Mouse (Mus musculus) heart, embryonic 15.5 days (tissue): ENCODE results near the gene Tmod3. TPM values are rescaled to one million over a fixed set of nuclear protein-coding genes. Genes with fewer than 3 reads are reported as not detected.

Source experiments
- ATAC-seq: fragments of 200-750 bp; cut with Nextera tagmentation; replicated peaks from 2 replicates; pipeline ENCODE4 v1.8.0; 2017; ENCODE audit warnings: low read depth, moderate TSS enrichment; ENCODE audit not compliant: insufficient number of reproducible peaks, insufficient read depth, low FRiP score
- H3K27ac ChIP-seq: fragments of 300-500 bp; sonication (generic); 2 replicates; pipeline ENCODE4 v1.5.1; 2015; ENCODE audit warnings: mild to moderate bottlenecking, inconsistent platforms
- H3K27me3 ChIP-seq: fragments of 300-500 bp; sonication (generic); 2 replicates; pipeline ENCODE4 v1.6.1; 2015; ENCODE audit warnings: inconsistent platforms
- H3K36me3 ChIP-seq: fragments of 300-500 bp; sonication (generic); 2 replicates; pipeline ENCODE4 v1.6.1; 2015; ENCODE audit warnings: mild to moderate bottlenecking, inconsistent platforms
- H3K4me1 ChIP-seq: fragments of 300-500 bp; sonication (generic); replicated peaks from 2 replicates; pipeline ENCODE4 v1.6.1; 2015; ENCODE audit warnings: inconsistent platforms
- H3K4me2 ChIP-seq: fragments of 300-500 bp; sonication (generic); 2 replicates; pipeline ENCODE4 v1.6.1; 2015; ENCODE audit warnings: inconsistent platforms, mild to moderate bottlenecking, moderate library complexity
- H3K4me3 ChIP-seq: fragments of 300-500 bp; sonication (generic); 2 replicates; pipeline ENCODE4 v1.5.1; 2015; ENCODE audit warnings: mild to moderate bottlenecking, inconsistent platforms
- H3K9ac ChIP-seq: fragments of 300-500 bp; sonication (generic); 2 replicates; pipeline ENCODE4 v1.6.1; 2015; ENCODE audit warnings: mild to moderate bottlenecking, inconsistent platforms
- H3K9me3 ChIP-seq: fragments of 300-500 bp; sonication (generic); replicated peaks from 2 replicates; pipeline ENCODE4 v1.6.1; 2016; ENCODE audit warnings: inconsistent platforms
- WGBS: fragments of 180-500 bp; shearing (Covaris S2); methylation state at CpG from one replicate; pipeline ENCODE4 v1.1.7; 2015; ENCODE audit warnings: mixed read lengths; 5-methylcytosine and 5-hydroxymethylcytosine counted together
- polyA plus RNA-seq: library from polyadenylated mRNA; unstranded; fragments of >200 nt; fragmentation: Nextera tagmentation; extraction: Ambion mirVana; gene quantifications from 2 replicates; pipeline ENCODE4 v1.2.1, GENCODE M21; 2015

Tmod3 gene
- polyA plus RNA-seq, 1 experiment from 2014 or later, result 73.7 TPM

GRCm38 (mm10) chr9:75579321-75579720, 19.9 kb upstream of the Tmod3 start:
- H3K9ac ChIP-seq, result no peak overlapping the region
- no peaks in the 10 kb centered on the region for H3K9me3 ChIP-seq
- no peaks in the 10 kb centered on the region for H3K36me3 ChIP-seq
- WGBS, result 70% methylated on average over 6 of the region's 6 CpGs
- ATAC-seq, result no peak
- H3K4me1 ChIP-seq, result 0 out of 2 replicates have a peak, but pooled peaks cover 2% of the 10 kb centered on the region
- no peak overlapping the region for H3K4me3 ChIP-seq
- no peak overlapping the region for H3K4me2 ChIP-seq
- no peak overlapping the region for H3K27ac ChIP-seq
- H3K27me3 ChIP-seq, result no peaks in the 10 kb centered on the region

- Histone ChIP-seq H3K9ac (no peak overlapping the region), H3K4me1 (no peaks in the 10 kb centered on the region), H3K27me3 (no peaks in the 10 kb centered on the region), H3K4me2 (no peak overlapping the region), H3K27ac (no peak overlapping the region), H3K9me3 (no peaks in the 10 kb centered on the region), H3K36me3 (no peaks in the 10 kb centered on the region), H3K4me3 (no peak overlapping the region)
- WGBS, result 87% methylated on average over 5 of the region's 5 CpGs
- ATAC-seq, result no peak
These were observed 11.8 kb upstream of the Tmod3 start for GRCm38 (mm10) chr9:75571036-75571942.

- H3K4me1 ChIP-seq, result no peaks in the 10 kb centered on the region
- H3K9ac ChIP-seq, result no peak overlapping the region
- no peak overlapping the region for H3K4me2 ChIP-seq
These were observed 8.9 kb upstream of the Tmod3 start for GRCm38 (mm10) chr9:75568399-75568798.

GRCm38 (mm10) chr9:75564892-75565291, 5.4 kb upstream of the Tmod3 start:
- H3K4me3 ChIP-seq, result no peak overlapping the region
- 77% methylated on average over 6 of the region's 6 CpGs for WGBS
- no peak for ATAC-seq

More at GRCm38 (mm10) chr9:75568399-75568798, 8.9 kb upstream of the Tmod3 start:
- Histone ChIP-seq H3K27me3 (no peaks in the 10 kb centered on the region), H3K36me3 (no peaks in the 10 kb centered on the region), H3K4me3 (no peak overlapping the region), H3K27ac (no peak overlapping the region), H3K9me3 (no peaks in the 10 kb centered on the region)
- WGBS, result 90% methylated on average over 6 of the region's 6 CpGs
- no peak for ATAC-seq

GRCm38 (mm10) chr9:75563622-75564021, 4.2 kb upstream of the Tmod3 start:
- no peak overlapping the region for H3K4me2 ChIP-seq
- no peak overlapping the region for H3K9ac ChIP-seq
- no peak for ATAC-seq
- 59% methylated on average over 6 of the region's 6 CpGs for WGBS
- H3K4me3 ChIP-seq, result no peak overlapping the region
- H3K4me1 ChIP-seq, result no peaks in the 10 kb centered on the region
- no peak overlapping the region for H3K27ac ChIP-seq
- H3K27me3 ChIP-seq, result no peaks in the 10 kb centered on the region
- no peaks in the 10 kb centered on the region for H3K9me3 ChIP-seq
- H3K36me3 ChIP-seq, result no peaks in the 10 kb centered on the region

More at GRCm38 (mm10) chr9:75564892-75565291, 5.4 kb upstream of the Tmod3 start:
- Histone ChIP-seq H3K36me3 (no peaks in the 10 kb centered on the region), H3K9ac (no peak overlapping the region), H3K27ac (no peak overlapping the region), H3K9me3 (no peaks in the 10 kb centered on the region), H3K4me2 (no peak overlapping the region), H3K4me1 (no peaks in the 10 kb centered on the region), H3K27me3 (no peaks in the 10 kb centered on the region)

- no peaks in the 10 kb centered on the region for H3K36me3 ChIP-seq
- no peak for ATAC-seq
- 73% methylated on average over 2 of the region's 2 CpGs for WGBS
These were observed 3.7 kb upstream of the Tmod3 start for GRCm38 (mm10) chr9:75563176-75563575.

GRCm38 (mm10) chr9:75561040-75561669, 1.7 kb upstream of the Tmod3 start:
- Histone ChIP-seq H3K9ac (no peak overlapping the region), H3K9me3 (no peaks in the 10 kb centered on the region), H3K4me1 (peaks cover 10% of the 10 kb centered on the region), H3K27me3 (no peaks in the 10 kb centered on the region), H3K4me2 (no peak overlapping the region), H3K36me3 (no peaks in the 10 kb centered on the region), H3K4me3 (no peak overlapping the region), H3K27ac (no peak overlapping the region)
- 78% methylated on average over 13 of the region's 13 CpGs for WGBS
- ATAC-seq, result no peak

More at GRCm38 (mm10) chr9:75563176-75563575, 3.7 kb upstream of the Tmod3 start:
- Histone ChIP-seq H3K4me3 (no peak overlapping the region), H3K9me3 (no peaks in the 10 kb centered on the region), H3K9ac (no peak overlapping the region), H3K27me3 (no peaks in the 10 kb centered on the region), H3K4me2 (no peak overlapping the region), H3K4me1 (no peaks in the 10 kb centered on the region), H3K27ac (no peak overlapping the region)

GRCm38 (mm10) chr9:75560353-75560752, 896 bp upstream of the Tmod3 start:
- Histone ChIP-seq H3K4me3 (no peak overlapping the region), H3K9ac (no peak overlapping the region), H3K36me3 (no peaks in the 10 kb centered on the region), H3K4me1 (peaks cover 12% of the 10 kb centered on the region), H3K9me3 (no peaks in the 10 kb centered on the region), H3K4me2 (no peak overlapping the region), H3K27ac (no peak overlapping the region), H3K27me3 (no peaks in the 10 kb centered on the region)
- ATAC-seq, result no peak

GRCm38 (mm10) chr9:75558812-75559511, 495 bp downstream of the Tmod3 start:
- peak overlapping the region; percentile 93 for H3K27ac ChIP-seq
- H3K27me3 ChIP-seq, result no peaks in the 10 kb centered on the region
- no peaks in the 10 kb centered on the region for H3K36me3 ChIP-seq
- ATAC-seq, result peak; percentile 87
- under 1% methylated on average over 47 of the region's 47 CpGs for WGBS
- H3K4me3 ChIP-seq, result peak overlapping the region; percentile 95
- H3K9me3 ChIP-seq, result no peaks in the 10 kb centered on the region
- peaks cover 12% of the 10 kb centered on the region for H3K4me1 ChIP-seq
- H3K4me2 ChIP-seq, result peak overlapping the region; percentile 78
- peak overlapping the region; percentile 96 for H3K9ac ChIP-seq

GRCm38 (mm10) chr9:75558360-75558759, 1.1 kb downstream of the Tmod3 start:
- H3K27me3 ChIP-seq, result no peaks in the 10 kb centered on the region
- peak overlapping the region; percentile 93 for H3K27ac ChIP-seq
- no peaks in the 10 kb centered on the region for H3K9me3 ChIP-seq
- peaks cover 12% of the 10 kb centered on the region for H3K4me1 ChIP-seq
- no peak for ATAC-seq
- peak overlapping the region; percentile 78 for H3K4me2 ChIP-seq
- H3K36me3 ChIP-seq, result no peaks in the 10 kb centered on the region
- H3K9ac ChIP-seq, result peak overlapping the region; percentile 96
- peak overlapping the region; percentile 95 for H3K4me3 ChIP-seq
- WGBS, result 16% methylated on average over 3 of the region's 3 CpGs

- Histone ChIP-seq H3K4me2 (no peak overlapping the region), H3K9me3 (no peaks in the 10 kb centered on the region), H3K36me3 (no peaks in the 10 kb centered on the region), H3K27ac (no peak overlapping the region), H3K27me3 (no peaks in the 10 kb centered on the region), H3K9ac (no peak overlapping the region), H3K4me1 (peaks cover 24% of the 10 kb centered on the region), H3K4me3 (no peak overlapping the region)
- 70% methylated on average over 4 of the region's 4 CpGs for WGBS
- no peak for ATAC-seq
These were observed 5.7 kb downstream of the Tmod3 start for GRCm38 (mm10) chr9:75553719-75554118.
